Mouse (Mus musculus): ENCODE data around the gene Tspan15.

DNA sequence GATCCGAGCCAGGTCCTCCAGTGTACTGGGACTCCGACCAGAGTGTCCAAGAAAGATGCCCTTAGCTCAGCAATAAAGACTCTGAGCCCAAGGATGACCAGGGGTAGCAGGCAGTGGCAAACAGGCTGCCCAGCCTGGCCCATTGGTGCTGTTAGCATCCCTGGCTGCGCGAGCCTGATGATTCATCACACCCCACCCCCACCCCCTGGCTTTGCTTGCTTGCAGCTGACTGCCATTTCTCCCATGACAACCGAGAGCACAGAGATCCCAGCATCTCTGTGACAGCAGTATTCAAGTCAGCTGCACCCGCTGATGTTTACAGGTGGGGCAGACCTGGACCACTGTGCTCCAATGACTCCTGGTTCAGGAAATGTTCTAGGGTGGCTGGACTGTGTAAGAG is 28.5 kb downstream of the Tspan15 start:
- TF ChIP-seq CHD2 (IDR thresholded peaks at IDR 0.05; ENCODE audit: low read depth, low read length): no peak
- TF ChIP-seq MAFK (IDR thresholded peaks at IDR 0.05; ENCODE audit: insufficient read depth, low read depth, low read length): no peak
- no peak for TF ChIP-seq ZNF384 (IDR thresholded peaks at IDR 0.05; ENCODE audit: low read depth, low read length)
- no peak for TF ChIP-seq ZC3H11A (IDR thresholded peaks at IDR 0.05; ENCODE audit: borderline replicate concordance, low read depth, low read length)
- no peak for TF ChIP-seq HCFC1 (IDR thresholded peaks at IDR 0.05; ENCODE audit: borderline replicate concordance, insufficient read depth, low read length)

Data from ES-E14 (cell line).